Mouse (Mus musculus) olfactory bulb, adult 2 months (tissue): ENCODE measurements around the gene Rnf150. TPM values are rescaled to one million over a fixed set of nuclear protein-coding genes. Genes with fewer than 3 reads are reported as not detected.

ENCODE experiments used
- H3K27ac ChIP-seq: fragments of 200-500 bp; 2 replicates; pipeline ENCODE4 v1.5.1; 2012; ENCODE audit warnings: low read depth, low read length; ENCODE audit not compliant: insufficient read depth
- H3K4me1 ChIP-seq: fragments of 200-500 bp; 2 replicates; pipeline ENCODE4 v1.6.1; 2012; ENCODE audit warnings: low read length; ENCODE audit not compliant: control insufficient read depth, insufficient read depth
- H3K4me3 ChIP-seq: fragments of 200-500 bp; 2 replicates; pipeline ENCODE4 v1.5.1; 2012; ENCODE audit warnings: mild to moderate bottlenecking, low read depth, low read length, moderate library complexity; ENCODE audit not compliant: insufficient read depth
- CTCF ChIP-seq: fragments of 200-500 bp; IDR thresholded peaks from 2 replicates; pipeline ENCODE4 v1.5.1; 2012; ENCODE audit warnings: low read depth, mild to moderate bottlenecking, low read length, moderate library complexity; ENCODE audit not compliant: insufficient read depth
- POLR2A ChIP-seq: fragments of 200-500 bp; IDR thresholded peaks from 2 replicates; pipeline ENCODE4 v1.6.1; 2012; ENCODE audit warnings: mild to moderate bottlenecking, low read depth, low read length, moderate library complexity; ENCODE audit not compliant: insufficient read depth
- WGBS: fragments of 180-500 bp; shearing (Covaris S2); methylation state at CpG from one replicate; pipeline ENCODE4 v1.1.7; 2018; 5-methylcytosine and 5-hydroxymethylcytosine counted together
- polyA plus RNA-seq: library from polyadenylated mRNA; stranded (reverse); fragments of >200 nt; gene quantifications from 2 replicates; pipeline ENCODE4 v1.2.4, GENCODE M21; 2012; ENCODE audit warnings: low replicate concordance; ENCODE audit not compliant: missing spikeins, insufficient read depth, insufficient read length

The Rnf150 gene
- polyA plus RNA-seq, 1 experiment, result not detected

DNA sequence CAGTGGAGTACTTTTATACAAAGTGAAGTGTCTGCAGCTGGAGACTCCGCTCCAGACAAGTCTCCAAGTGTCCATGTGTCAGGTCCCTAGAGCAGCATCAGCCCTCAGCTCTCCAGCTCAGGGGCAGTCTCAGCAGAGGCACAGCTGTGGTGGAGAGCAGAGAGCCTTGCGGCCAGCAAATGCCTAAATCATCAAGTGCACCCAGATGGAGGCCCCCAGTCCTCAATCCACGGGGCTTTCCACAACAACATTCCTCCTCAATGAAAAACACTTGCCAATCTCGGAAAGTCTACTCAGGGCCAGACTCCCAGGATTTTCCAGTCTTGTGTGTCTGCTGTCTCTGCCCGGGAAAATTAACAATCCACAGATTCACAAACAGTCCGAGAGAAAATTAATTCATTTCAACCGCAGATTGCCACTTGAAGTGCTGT lies 186.0 kb downstream of the Rnf150 start:
- Histone ChIP-seq H3K4me1 (peaks cover 4% of the 10 kb centered on the region; the same call in 1 of the 2 replicates), H3K4me3 (no peak overlapping the region), H3K27ac (no peak overlapping the region)
- TF ChIP-seq POLR2A, result no peak
- no peak for TF ChIP-seq CTCF
- 58% methylated on average over 7 of the region's 7 CpGs for WGBS

- 53% methylated on average over 1 of the region's 1 CpGs for WGBS
- no peak for TF ChIP-seq CTCF
- no peak for TF ChIP-seq POLR2A
- Histone ChIP-seq H3K4me3 (no peak overlapping the region), H3K27ac (no peak overlapping the region), H3K4me1 (peaks cover 4% of the 10 kb centered on the region; the same call in 1 of the 2 replicates)
Observed at GRCm38 (mm10) chr8:83049616-83050015, 186.5 kb downstream of the Rnf150 start.

GRCm38 (mm10) chr8:83052896-83053295 lies 189.7 kb downstream of the Rnf150 start:
- Histone ChIP-seq H3K4me1 (peaks cover 4% of the 10 kb centered on the region; the same call in 1 of the 2 replicates), H3K4me3 (no peak overlapping the region), H3K27ac (no peak overlapping the region)
- TF ChIP-seq CTCF (no peak), POLR2A (no peak)
- 95% methylated on average over 4 of the region's 4 CpGs for WGBS

DNA sequence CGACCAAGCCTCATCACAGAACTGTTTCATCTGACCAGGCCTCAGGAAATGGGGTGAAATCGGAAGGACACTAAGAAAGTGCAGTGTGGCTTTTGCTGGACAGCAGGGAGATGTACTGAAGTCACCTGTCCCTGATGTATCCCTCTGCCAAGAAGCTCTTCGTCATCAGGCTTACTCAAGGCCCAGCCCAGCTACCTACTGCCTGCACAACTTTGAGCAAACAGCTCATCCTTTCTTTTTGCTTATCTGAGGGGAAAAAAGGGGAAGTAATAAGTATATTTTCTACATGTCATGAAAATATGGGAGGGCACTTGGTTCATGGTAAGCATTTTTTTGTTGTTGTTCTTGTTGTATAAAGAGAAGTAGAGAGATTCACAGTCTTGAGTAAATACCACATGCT lies 191.6 kb downstream of the Rnf150 start:
- Histone ChIP-seq H3K27ac (no peak overlapping the region), H3K4me3 (no peak overlapping the region), H3K4me1 (no peaks in the 10 kb centered on the region)
- no peak for TF ChIP-seq POLR2A
- TF ChIP-seq CTCF, result no peak
- 90% methylated on average over 3 of the region's 3 CpGs for WGBS

DNA sequence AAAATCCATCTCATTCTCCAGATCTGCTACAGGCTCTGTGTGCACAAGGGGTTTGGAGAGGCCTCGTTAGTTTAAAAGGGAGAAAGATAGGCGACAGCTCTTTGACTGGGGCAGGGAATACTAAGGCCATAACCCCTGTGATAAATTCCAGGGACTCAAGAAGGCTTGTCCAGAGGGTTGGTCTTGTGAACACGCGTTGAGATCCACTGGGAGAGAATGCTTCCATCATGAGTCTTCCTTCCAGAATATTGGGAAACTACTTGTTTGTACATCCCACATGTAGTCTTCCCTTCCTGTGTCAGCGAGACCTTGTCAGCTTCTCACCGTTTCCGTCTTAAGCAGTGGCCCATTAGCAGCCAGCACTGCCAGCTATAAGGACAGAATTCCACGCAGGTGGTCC lies 195.8 kb downstream of the Rnf150 start:
- Histone ChIP-seq H3K27ac (no peak overlapping the region), H3K4me3 (no peak overlapping the region), H3K4me1 (no peaks in the 10 kb centered on the region)
- TF ChIP-seq CTCF (no peak), POLR2A (no peak)
- WGBS, result 89% methylated on average over 8 of the region's 8 CpGs

DNA sequence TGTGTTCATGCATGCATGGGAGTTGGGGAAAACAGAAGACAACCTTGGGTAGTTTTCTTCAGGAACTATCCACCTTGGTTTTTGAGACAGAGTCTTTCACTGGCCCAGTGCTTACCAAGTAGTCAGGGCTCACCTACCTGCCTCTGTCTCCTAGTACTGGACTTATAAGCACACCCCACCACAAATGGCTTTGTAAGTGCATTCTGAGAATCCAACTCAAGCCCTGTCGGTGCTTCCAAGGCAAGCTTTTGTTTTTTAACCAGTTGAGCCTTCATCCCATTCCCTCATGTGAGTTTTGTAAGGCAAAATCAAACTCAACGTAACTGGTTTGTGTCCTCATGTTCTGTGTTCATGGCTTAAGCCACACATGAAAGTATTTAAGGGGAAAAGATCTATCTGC lies 196.9 kb downstream of the Rnf150 start:
- Histone ChIP-seq H3K4me3 (no peak overlapping the region), H3K4me1 (no peaks in the 10 kb centered on the region), H3K27ac (no peak overlapping the region)
- TF ChIP-seq CTCF (no peak), POLR2A (no peak)
- WGBS, result 96% methylated on average over 2 of the region's 2 CpGs

- 80% methylated on average over 5 of the region's 5 CpGs for WGBS
- H3K4me1 ChIP-seq, result no peaks in the 10 kb centered on the region
- TF ChIP-seq CTCF, result no peak
- TF ChIP-seq POLR2A, result no peak
- H3K4me3 ChIP-seq, result no peak overlapping the region
- no peak overlapping the region for H3K27ac ChIP-seq
Observed at GRCm38 (mm10) chr8:83061257-83061656, 198.1 kb downstream of the Rnf150 start.

- Histone ChIP-seq H3K4me1 (no peaks in the 10 kb centered on the region), H3K4me3 (no peak overlapping the region), H3K27ac (no peak overlapping the region)
- WGBS, result 92% methylated on average over 3 of the region's 3 CpGs
- TF ChIP-seq POLR2A, result no peak
- TF ChIP-seq CTCF, result no peak
Observed at GRCm38 (mm10) chr8:83061873-83062272, 198.7 kb downstream of the Rnf150 start.

DNA sequence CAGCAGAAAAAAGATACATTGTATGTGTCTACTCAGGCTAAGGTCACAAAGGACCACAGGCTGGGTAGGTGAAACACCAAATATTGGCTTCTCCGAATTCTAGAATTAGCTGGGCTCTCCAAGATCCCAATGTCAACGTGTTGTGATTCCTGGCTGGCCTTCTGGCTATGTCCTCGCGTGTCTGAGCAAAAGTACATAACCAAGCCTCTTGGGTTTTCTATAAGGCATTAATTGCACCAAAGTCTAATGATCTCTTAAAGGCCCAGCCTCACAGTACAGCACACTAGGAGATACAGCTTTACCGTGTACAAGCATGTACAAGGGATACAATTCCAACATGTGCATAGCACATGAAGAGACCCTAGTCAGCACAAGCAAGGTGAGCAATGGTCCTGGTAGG lies 199.1 kb downstream of the Rnf150 start:
- Histone ChIP-seq H3K4me1 (no peaks in the 10 kb centered on the region), H3K27ac (no peak overlapping the region), H3K4me3 (no peak overlapping the region)
- TF ChIP-seq POLR2A (no peak), CTCF (no peak)
- 96% methylated on average over 5 of the region's 5 CpGs for WGBS

GRCm38 (mm10) chr8:83064096-83064495 lies 200.9 kb downstream of the Rnf150 start:
- no peak for TF ChIP-seq CTCF
- TF ChIP-seq POLR2A, result no peak
- WGBS, result 90% methylated on average over 6 of the region's 6 CpGs
- Histone ChIP-seq H3K4me1 (no peaks in the 10 kb centered on the region), H3K4me3 (no peak overlapping the region), H3K27ac (no peak overlapping the region)
